Mouse (Mus musculus): ENCODE data around the gene Fbxo36.

Fbxo36 gene

GRCm38 (mm10) chr1:84899156-84899555, 59.5 kb downstream of the Fbxo36 start:
- ChIA-PET CTCF (interaction anchor here in 3 of 4 experiments (0.6 to 0.9 kb wide), 4 partner anchors 10 to 202 kb away, joined by 3 to 7 read pairs (median 4); no protein-coding TSS in a partner anchor), POLR2A (interaction anchor here in 3 of 4 experiments (0.6 to 2.8 kb wide), 8 partner anchors 10 to 118 kb away, joined by 3 to 11 read pairs (median 4); no protein-coding TSS in a partner anchor)

GRCm38 (mm10) chr1:84904467-84904866, 64.8 kb downstream of the Fbxo36 start:
- ChIA-PET POLR2A (interaction anchor here in 1 of 4 experiments (1.4 kb wide), 1 partner anchor 20 kb away, joined by 3 read pairs; no protein-coding TSS in a partner anchor), CTCF (interaction anchor here in 1 of 4 experiments (1.7 kb wide), 1 partner anchor 29 kb away, joined by 4 read pairs; no protein-coding TSS in a partner anchor)

- POLR2A ChIA-PET, result interaction anchor here in 2 of 4 experiments (0.5 to 2.0 kb wide), 4 partner anchors 12 to 84 kb away, joined by 3 to 6 read pairs (median 4); no protein-coding TSS in a partner anchor
- CTCF ChIA-PET, result interaction anchor here in 2 of 4 experiments (0.6 to 1.4 kb wide), 2 partner anchors 24 to 803 kb away, joined by 3 to 7 read pairs; partner anchors contain the start of gene Slc16a14 (in 1 of the 2)
Measured at GRCm38 (mm10) chr1:84910177-84910804, 70.7 kb downstream of the Fbxo36 start.

- ChIA-PET POLR2A (interaction anchor here in 2 of 4 experiments (0.5 to 3.0 kb wide), 3 partner anchors 13 to 630 kb away, joined by 3 to 14 read pairs (median 11); no protein-coding TSS in a partner anchor), CTCF (no interaction called here)
Measured at GRCm38 (mm10) chr1:84912571-84912970, 72.9 kb downstream of the Fbxo36 start.

- POLR2A ChIA-PET, result interaction anchor here in 1 of 4 experiments (1.7 to 3.0 kb wide), 2 partner anchors 11 to 16 kb away, joined by 4 to 11 read pairs; no protein-coding TSS in a partner anchor
- CTCF ChIA-PET, result no interaction called here
Measured at GRCm38 (mm10) chr1:84915010-84915409, 75.4 kb downstream of the Fbxo36 start.

GRCm38 (mm10) chr1:84918865-84919264, 79.2 kb downstream of the Fbxo36 start:
- CTCF ChIA-PET, result no interaction called here
- POLR2A ChIA-PET, result no interaction called here

GRCm38 (mm10) chr1:84923432-84923831, 83.8 kb downstream of the Fbxo36 start:
- CTCF ChIA-PET, result interaction anchor here (1.1 to 1.4 kb wide), 4 partner anchors 10 kb away, joined by 4 read pairs; no protein-coding TSS in a partner anchor
- POLR2A ChIA-PET, result interaction anchor here in 1 of 4 experiments (1.1 to 1.4 kb wide), 2 partner anchors 10 to 18 kb away, joined by 3 to 6 read pairs; no protein-coding TSS in a partner anchor

GRCm38 (mm10) chr1:84924134-84924533, 84.5 kb downstream of the Fbxo36 start:
- ChIA-PET POLR2A (interaction anchor here in 1 of 4 experiments (1.1 kb wide), 1 partner anchor 19 kb away, joined by 3 read pairs; no protein-coding TSS in a partner anchor), CTCF (interaction anchor here (1.1 to 1.4 kb wide), 4 partner anchors 9 kb away, joined by 4 read pairs; no protein-coding TSS in a partner anchor)

GRCm38 (mm10) chr1:84925599-84925998, 86.0 kb downstream of the Fbxo36 start:
- ChIA-PET CTCF (interaction anchor here in 2 of 4 experiments (0.6 to 1.6 kb wide), 3 partner anchors 8 to 23 kb away, joined by 3 to 7 read pairs (median 4); no protein-coding TSS in a partner anchor), POLR2A (interaction anchor here in 3 of 4 experiments (0.6 to 1.6 kb wide), 10 partner anchors 8 to 229 kb away, joined by 3 to 9 read pairs (median 4); partner anchors contain the start of gene Dner (in 1 of the 3))

- CTCF ChIA-PET, result interaction anchor here (0.5 to 2.5 kb wide), 32 partner anchors 8 to 529 kb away, joined by 3 to 18 read pairs (median 4); no protein-coding TSS in a partner anchor
- POLR2A ChIA-PET, result interaction anchor here (0.5 to 1.6 kb wide), 11 partner anchors 8 to 196 kb away, joined by 3 to 9 read pairs (median 3); no protein-coding TSS in a partner anchor
Measured at GRCm38 (mm10) chr1:84933472-84934150, 94.0 kb downstream of the Fbxo36 start.

- CTCF ChIA-PET, result interaction anchor here (0.5 to 2.5 kb wide), 26 partner anchors 9 to 523 kb away, joined by 3 to 18 read pairs (median 4); no protein-coding TSS in a partner anchor
Measured at GRCm38 (mm10) chr1:84934151-84934502, 94.5 kb downstream of the Fbxo36 start.

GRCm38 (mm10) chr1:84934503-84935333, 95.1 kb downstream of the Fbxo36 start, which contains the start of gene Slc16a14:
Gene Slc16a14 (minus strand): TSS chr1:84935134.
- ChIA-PET POLR2A (interaction anchor here in 3 of 4 experiments (0.6 to 1.5 kb wide), 6 partner anchors 9 to 197 kb away, joined by 3 to 9 read pairs (median 5); no protein-coding TSS in a partner anchor), CTCF (interaction anchor here in 3 of 4 experiments (1.1 to 2.5 kb wide), 7 partner anchors 9 to 68 kb away, joined by 3 to 18 read pairs (median 4); no protein-coding TSS in a partner anchor)

More at GRCm38 (mm10) chr1:84934151-84934502, 94.5 kb downstream of the Fbxo36 start:
- POLR2A ChIA-PET, result interaction anchor here (0.5 to 1.6 kb wide), 10 partner anchors 8 to 197 kb away, joined by 3 to 9 read pairs (median 4); no protein-coding TSS in a partner anchor

- POLR2A ChIA-PET, result no interaction called here
- CTCF ChIA-PET, result no interaction called here
Measured at GRCm38 (mm10) chr1:84935668-84936067, 96.0 kb downstream of the Fbxo36 start.

- POLR2A ChIA-PET, result no interaction called here
- CTCF ChIA-PET, result no interaction called here
Measured at GRCm38 (mm10) chr1:84936716-84937510, 97.3 kb downstream of the Fbxo36 start.

GRCm38 (mm10) chr1:84939466-84939865, 99.8 kb downstream of the Fbxo36 start:
- CTCF ChIA-PET, result interaction anchor here in 2 of 4 experiments (0.6 kb wide), 2 partner anchors 10 to 311 kb away, joined by 3 to 5 read pairs; no protein-coding TSS in a partner anchor
- POLR2A ChIA-PET, result interaction anchor here in 1 of 4 experiments (0.6 kb wide), 1 partner anchor 80 kb away, joined by 4 read pairs; no protein-coding TSS in a partner anchor

- POLR2A ChIA-PET, result no interaction called here
- CTCF ChIA-PET, result interaction anchor here in 1 of 4 experiments (1.1 kb wide), 1 partner anchor 15 kb away, joined by 4 read pairs; no protein-coding TSS in a partner anchor
Measured at GRCm38 (mm10) chr1:84940322-84940721, 100.7 kb downstream of the Fbxo36 start.

- POLR2A ChIA-PET, result no interaction called here
- CTCF ChIA-PET, result no interaction called here
Measured at GRCm38 (mm10) chr1:84942666-84943065, 103.0 kb downstream of the Fbxo36 start.
